Mouse (Mus musculus) heart, adult 2 months (tissue): Measurements from ENCODE around the gene Slc38a4.

ENCODE experiments used
- CTCF ChIP-seq: fragments of 200-600 bp; IDR thresholded peaks from 2 replicates; pipeline ENCODE4 v1.8.1; 2022; ENCODE audit warnings: antibody characterized with exemption, mild to moderate bottlenecking, moderate library complexity
- EP300 ChIP-seq: fragments of 200-500 bp; IDR thresholded peaks from 2 replicates; pipeline ENCODE4 v1.6.1; 2011; ENCODE audit warnings: low read depth, low read length, control low read depth; ENCODE audit not compliant: insufficient read depth
- POLR2A ChIP-seq: fragments of 200-500 bp; IDR thresholded peaks from 2 replicates; pipeline ENCODE4 v1.6.1; 2011; ENCODE audit warnings: mild to moderate bottlenecking, low read depth, low read length, control low read depth; ENCODE audit not compliant: insufficient read depth

- no peak for TF ChIP-seq POLR2A
- no peak for TF ChIP-seq CTCF
- TF ChIP-seq EP300, result no peak
These were observed 52.6 kb downstream of the Slc38a4 start for GRCm38 (mm10) chr15:97003186-97003585.
